In genomic region chr5:105761848-105762482, GRCm38 (mm10) we compare ENCODE assay signal across 9 mouse cellular contexts.
DNase-seq lines count a peak whose midpoint lies in the region; ATAC-seq lines count a peak whose summit lies in the region.
"Had no signal": no experiment of that assay in that cellular context is flagged by ENCODE, and none has a peak within 500 bp of the region (broad histone marks: within the 10 kb centered on the region; RNA-seq: fewer than 3 reads in every experiment).

No protein-coding gene starts in this region.

- H3K4me3 ChIP-seq in forebrain, embryonic 16.5 days (replicated peaks; ENCODE audit: low read length) = no peak overlapping the region
- no peak overlapping the region for H3K4me3 ChIP-seq in limb, embryonic 13.5 days
- H3K4me3 ChIP-seq: heart, embryonic 15.5 days; lung, embryonic 15.5 days had no signal

- WGBS in forebrain, embryonic 16.5 days = 37% methylated on average over 11 of the region's 11 CpGs
- WGBS in limb, embryonic 13.5 days = 36% methylated on average over 11 of the region's 11 CpGs

- H3K9me3 ChIP-seq in forebrain, embryonic 16.5 days (ENCODE audit: control insufficient read depth, low read length) = no peaks in the 10 kb centered on the region
- no peaks in the 10 kb centered on the region for H3K9me3 ChIP-seq in limb, embryonic 13.5 days
- H3K9me3 ChIP-seq: heart, embryonic 15.5 days; lung, embryonic 15.5 days had no signal

- peak; percentile 22 for DNase-seq in lung, postnatal 10 days
- DNase-seq in lung, postnatal 4 days = no peak
- peak; percentile 42 for DNase-seq in yolk sac, embryonic 10.5 days (ENCODE audit: low spot score)
- no peak for DNase-seq in liver
- no peak for DNase-seq in thymus, adult 18-20 months

- peak; percentile 49 for ATAC-seq in forebrain, embryonic 16.5 days
- ATAC-seq in limb, embryonic 13.5 days (ENCODE audit: low FRiP score, low read depth) = peak; percentile 74; the same call in 1 of the 2 replicates

- peaks cover 27% of the 10 kb centered on the region for H3K4me1 ChIP-seq in forebrain, embryonic 16.5 days (replicated peaks; ENCODE audit: control insufficient read depth, insufficient read depth, low read length)
- H3K4me1 ChIP-seq in limb, embryonic 13.5 days = peaks cover 23% of the 10 kb centered on the region

- H3K36me3 ChIP-seq in forebrain, embryonic 16.5 days (ENCODE audit: control insufficient read depth, insufficient read depth) = no peaks in the 10 kb centered on the region
- no peaks in the 10 kb centered on the region; the same call in 1 of the 2 replicates for H3K36me3 ChIP-seq in limb, embryonic 13.5 days
- H3K36me3 ChIP-seq: heart, embryonic 15.5 days; lung, embryonic 15.5 days had no signal

- no peak overlapping the region for H3K9ac ChIP-seq in forebrain, embryonic 16.5 days (replicated peaks; ENCODE audit: low read depth, low read length)
- H3K9ac ChIP-seq in limb, embryonic 13.5 days = no peak overlapping the region
- H3K9ac ChIP-seq: heart, embryonic 15.5 days; lung, embryonic 15.5 days had no signal

- H3K27me3 ChIP-seq in forebrain, embryonic 16.5 days (replicated peaks; ENCODE audit: control insufficient read depth, insufficient read depth, low read length) = no peaks in the 10 kb centered on the region
- H3K27me3 ChIP-seq in limb, embryonic 13.5 days = no peaks in the 10 kb centered on the region
- H3K27me3 ChIP-seq: heart, embryonic 15.5 days; lung, embryonic 15.5 days had no signal

- H3K27ac ChIP-seq in forebrain, embryonic 16.5 days (ENCODE audit: low read length) = no peak overlapping the region
- H3K27ac ChIP-seq in limb, embryonic 13.5 days = peak overlapping the region; percentile 28; the same call in 1 of the 2 replicates
- H3K27ac ChIP-seq: heart, embryonic 15.5 days; lung, embryonic 15.5 days had no signal

- no peak overlapping the region for H3K4me2 ChIP-seq in forebrain, embryonic 16.5 days (ENCODE audit: low read length)
- peak overlapping the region; percentile 15; the same call in 1 of the 2 replicates for H3K4me2 ChIP-seq in limb, embryonic 13.5 days (replicated peaks)
- H3K4me2 ChIP-seq: heart, embryonic 15.5 days; lung, embryonic 15.5 days had no signal

Comparison
In these comparisons a context has a peak if more than half of its experiments do, and no peak if none do; other contexts are left out.
1. DNase-seq: peak in lung, postnatal 10 days (single experiment) and yolk sac, embryonic 10.5 days (single experiment); none in lung, postnatal 4 days (0 of 2), liver (single experiment) and thymus, adult 18-20 months (0 of 2).